Mouse (Mus musculus): ENCODE results near the gene Atp6v1d. TPM values are rescaled to one million over a fixed set of nuclear protein-coding genes. Genes with fewer than 3 reads are reported as not detected.

The Atp6v1d gene
- polyA plus RNA-seq, 1 experiment from 2014 or later = 69.7 TPM

DNA sequence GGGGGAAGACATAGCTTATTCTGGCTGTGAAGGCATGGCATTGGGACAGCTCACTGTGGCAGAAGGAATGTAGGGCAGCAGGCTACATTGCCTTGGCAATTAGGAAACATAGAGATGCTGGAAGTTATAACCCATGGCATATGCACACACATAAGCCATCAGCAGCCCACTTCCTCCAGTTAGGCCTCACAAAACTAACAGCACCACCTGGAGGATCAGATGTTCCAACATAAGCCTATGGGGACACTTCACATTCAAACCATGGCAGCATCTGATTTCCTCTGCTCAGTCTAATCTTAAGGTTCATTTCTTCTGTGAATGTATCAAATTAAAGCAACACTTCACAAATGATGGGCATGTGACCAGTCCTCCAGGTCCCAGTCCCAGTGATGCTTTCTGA is 47.0 kb downstream of the Atp6v1d start:
- Histone ChIP-seq H3K9ac (replicated peaks; ENCODE audit: low read length) (no peak overlapping the region), H3K4me1 (ENCODE audit: insufficient read depth, low read length) (no peaks in the 10 kb centered on the region), H3K4me3 (ENCODE audit: low read length) (no peak overlapping the region), H3K4me2 (replicated peaks; ENCODE audit: low read depth, low read length) (no peak overlapping the region), H3K27me3 (ENCODE audit: insufficient read depth, low read length) (no peaks in the 10 kb centered on the region), H3K9me3 (ENCODE audit: low read length) (no peaks in the 10 kb centered on the region), H3K27ac (ENCODE audit: low read length) (no peak overlapping the region), H3K36me3 (ENCODE audit: insufficient read depth, low read length) (0 out of 2 replicates have a peak, but pooled peaks cover 8% of the 10 kb centered on the region)
- no peak for ATAC-seq (ENCODE audit: low FRiP score, low TSS enrichment)

DNA sequence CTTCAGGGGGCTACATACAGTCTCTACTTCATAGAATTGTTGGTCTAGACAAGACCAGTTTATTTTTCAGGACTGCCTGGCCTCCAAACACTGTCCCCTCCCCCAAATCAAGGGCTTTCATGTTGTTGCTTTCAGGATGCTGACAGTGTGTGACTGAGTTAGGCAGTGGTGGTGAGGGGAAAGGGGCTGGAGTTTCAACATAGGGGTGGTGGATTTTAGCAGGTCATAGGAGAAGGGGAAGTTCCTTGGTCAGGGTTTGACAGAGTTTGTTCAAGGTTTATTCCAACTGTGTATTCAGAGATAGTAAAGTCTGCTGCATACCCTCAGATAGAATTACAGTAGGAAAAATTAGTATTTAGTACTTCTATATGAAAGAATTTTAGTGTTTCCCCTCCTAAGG is 59.6 kb downstream of the Atp6v1d start:
- Histone ChIP-seq H3K36me3 (ENCODE audit: insufficient read depth, low read length) (peaks cover 13% of the 10 kb centered on the region), H3K4me3 (ENCODE audit: low read length) (no peak overlapping the region), H3K27me3 (ENCODE audit: insufficient read depth, low read length) (no peaks in the 10 kb centered on the region), H3K4me1 (ENCODE audit: insufficient read depth, low read length) (no peaks in the 10 kb centered on the region), H3K4me2 (replicated peaks; ENCODE audit: low read depth, low read length) (no peak overlapping the region), H3K27ac (ENCODE audit: low read length) (no peak overlapping the region), H3K9ac (replicated peaks; ENCODE audit: low read length) (no peak overlapping the region), H3K9me3 (ENCODE audit: low read length) (no peaks in the 10 kb centered on the region)
- no peak for ATAC-seq (ENCODE audit: low FRiP score, low TSS enrichment)

DNA sequence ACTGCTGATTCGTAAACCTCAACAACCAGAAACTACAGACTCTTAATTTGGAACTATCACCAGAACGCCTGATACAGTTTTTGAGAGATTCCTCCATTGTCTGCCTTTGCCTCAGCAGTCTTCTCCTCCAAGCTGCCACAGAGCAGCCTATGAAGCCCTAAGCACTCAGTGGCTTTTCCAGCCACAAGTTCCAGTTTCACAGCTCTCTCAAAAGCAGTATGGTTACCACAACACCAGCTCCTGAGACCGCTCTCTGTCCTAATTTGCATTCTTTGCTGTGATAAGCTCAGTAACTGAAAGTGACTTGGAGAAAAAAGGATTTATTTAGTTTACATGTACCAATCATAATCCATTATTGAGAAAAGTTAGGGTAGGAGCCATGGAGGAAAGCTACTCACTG is 61.4 kb downstream of the Atp6v1d start:
- Histone ChIP-seq H3K4me1 (ENCODE audit: insufficient read depth, low read length) (no peaks in the 10 kb centered on the region), H3K9me3 (ENCODE audit: low read length) (no peaks in the 10 kb centered on the region), H3K4me2 (replicated peaks; ENCODE audit: low read depth, low read length) (no peak overlapping the region), H3K4me3 (ENCODE audit: low read length) (no peak overlapping the region), H3K27ac (ENCODE audit: low read length) (no peak overlapping the region), H3K36me3 (ENCODE audit: insufficient read depth, low read length) (peaks cover 13% of the 10 kb centered on the region), H3K27me3 (ENCODE audit: insufficient read depth, low read length) (no peaks in the 10 kb centered on the region), H3K9ac (replicated peaks; ENCODE audit: low read length) (no peak overlapping the region)
- ATAC-seq (ENCODE audit: low FRiP score, low TSS enrichment) = no peak
- 90% methylated on average over 3 of the region's 3 CpGs for WGBS

DNA sequence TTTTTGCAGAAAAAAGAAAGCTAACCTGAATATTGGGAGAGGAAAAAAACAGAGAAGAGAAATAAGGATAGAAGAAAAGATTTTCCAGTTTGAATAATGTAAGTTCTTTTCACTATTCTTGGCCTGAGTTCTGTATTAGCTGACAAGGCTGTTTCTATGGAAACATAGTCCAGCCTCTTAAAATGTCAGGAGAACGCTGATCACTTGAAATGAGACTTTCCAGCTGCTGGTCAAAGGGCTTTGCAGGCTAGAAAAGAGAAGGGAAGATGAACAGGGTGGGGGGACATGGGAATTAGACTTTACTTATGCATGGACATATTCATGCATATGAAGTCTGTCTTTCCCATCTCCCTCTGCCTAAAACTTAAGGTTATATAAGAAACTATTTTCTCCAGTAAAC is 67.2 kb downstream of the Atp6v1d start:
- Histone ChIP-seq H3K4me1 (ENCODE audit: insufficient read depth, low read length) (no peaks in the 10 kb centered on the region), H3K9ac (replicated peaks; ENCODE audit: low read length) (no peak overlapping the region), H3K27ac (ENCODE audit: low read length) (no peak overlapping the region), H3K4me3 (ENCODE audit: low read length) (no peak overlapping the region), H3K36me3 (ENCODE audit: insufficient read depth, low read length) (peaks cover 13% of the 10 kb centered on the region), H3K4me2 (replicated peaks; ENCODE audit: low read depth, low read length) (no peak overlapping the region), H3K27me3 (ENCODE audit: insufficient read depth, low read length) (no peaks in the 10 kb centered on the region), H3K9me3 (ENCODE audit: low read length) (no peaks in the 10 kb centered on the region)
- WGBS = 6% methylated on average over 1 of the region's 1 CpGs
- no peak for ATAC-seq (ENCODE audit: low FRiP score, low TSS enrichment)

DNA sequence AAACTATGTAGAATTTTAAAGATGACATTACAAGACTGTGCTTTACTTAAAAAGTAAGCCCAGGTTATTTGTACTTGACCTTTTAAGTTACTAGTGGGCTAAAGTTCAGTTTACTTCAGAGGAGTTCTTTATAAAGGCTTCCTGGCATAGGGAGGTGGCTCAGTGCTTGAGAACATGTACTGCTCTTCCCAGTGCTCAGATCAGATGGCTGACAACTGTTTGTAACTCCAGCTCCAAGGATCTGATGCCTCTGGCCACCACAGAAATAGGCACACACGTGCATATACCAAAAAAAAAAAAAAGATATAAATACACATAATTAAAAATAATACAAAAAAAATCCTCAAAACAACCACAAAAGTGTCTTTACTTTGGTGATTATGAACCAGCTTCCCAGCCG is 70.6 kb downstream of the Atp6v1d start:
- no peaks in the 10 kb centered on the region for H3K27me3 ChIP-seq (ENCODE audit: insufficient read depth, low read length)
- H3K27ac ChIP-seq (ENCODE audit: low read length) = no peak overlapping the region
- H3K4me1 ChIP-seq (ENCODE audit: insufficient read depth, low read length) = no peaks in the 10 kb centered on the region
- no peak overlapping the region for H3K9ac ChIP-seq (replicated peaks; ENCODE audit: low read length)
- H3K4me2 ChIP-seq (replicated peaks; ENCODE audit: low read depth, low read length) = no peak overlapping the region
- no peaks in the 10 kb centered on the region for H3K36me3 ChIP-seq (ENCODE audit: insufficient read depth, low read length)
- H3K4me3 ChIP-seq (ENCODE audit: low read length) = no peak overlapping the region
- H3K9me3 ChIP-seq (ENCODE audit: low read length) = no peaks in the 10 kb centered on the region
- 68% methylated on average over 2 of the region's 2 CpGs for WGBS
- no peak for ATAC-seq (ENCODE audit: low FRiP score, low TSS enrichment)

Other genes starting within 250 kb of the Atp6v1d start
- gene Fam71d, start 170.1 kb downstream of the Atp6v1d start, polyA plus RNA-seq (2015; fragmentation: Nextera tagmentation; extraction: Ambion mirVana) = 0.18 TPM in 1 of 2 replicates, not detected in the other
- gene Mpp5, start 112.7 kb downstream of the Atp6v1d start, polyA plus RNA-seq (2015; fragmentation: Nextera tagmentation; extraction: Ambion mirVana) = 23.0 and 25.4 TPM in 2 replicates
- gene Eif2s1, start 181 bp upstream of the Atp6v1d start, polyA plus RNA-seq (2015; fragmentation: Nextera tagmentation; extraction: Ambion mirVana) = 209 and 236 TPM in 2 replicates
- 4.0 and 4.7 TPM in 2 replicates for gene Plek2, start 45.3 kb upstream of the Atp6v1d start, polyA plus RNA-seq (2015; fragmentation: Nextera tagmentation; extraction: Ambion mirVana)
- gene Tmem229b, start 146.0 kb upstream of the Atp6v1d start, polyA plus RNA-seq (2015; fragmentation: Nextera tagmentation; extraction: Ambion mirVana) = 4.7 and 5.3 TPM in 2 replicates
- 6.5 and 7.4 TPM in 2 replicates for gene Plekhh1, start 167.5 kb upstream of the Atp6v1d start, polyA plus RNA-seq (2015; fragmentation: Nextera tagmentation; extraction: Ambion mirVana)
- 35.6 and 36.6 TPM in 2 replicates for gene Pigh, start 228.0 kb upstream of the Atp6v1d start, polyA plus RNA-seq (2015; fragmentation: Nextera tagmentation; extraction: Ambion mirVana)